Mouse (Mus musculus) heart, embryonic 12.5 days (tissue): Measurements from ENCODE around the gene Nfu1. TPM values are rescaled to one million over a fixed set of nuclear protein-coding genes. Genes with fewer than 3 reads are reported as not detected.
"Not testable (repeated sequence)": the region's sequence is repeated elsewhere in the genome, so short reads cannot be mapped to it uniquely, and the experiment has no call there.

Source experiments
- ATAC-seq: fragments of 200-750 bp; cut with Nextera tagmentation; 2 replicates; pipeline ENCODE4 v1.8.0; 2017; ENCODE audit warnings: moderate TSS enrichment, moderate library complexity; ENCODE audit not compliant: insufficient number of reproducible peaks, low FRiP score
- H3K27ac ChIP-seq: fragments of 300-500 bp; sonication (generic); 2 replicates; pipeline ENCODE4 v1.5.1; 2016; ENCODE audit warnings: mild to moderate bottlenecking, moderate library complexity; ENCODE audit not compliant: poor library complexity, severe bottlenecking
- H3K27me3 ChIP-seq: fragments of 300-500 bp; sonication (generic); replicated peaks from 2 replicates; pipeline ENCODE4 v1.6.1; 2016; ENCODE audit warnings: mild to moderate bottlenecking, moderate library complexity
- H3K36me3 ChIP-seq: fragments of 300-500 bp; sonication (generic); 2 replicates; pipeline ENCODE4 v1.6.1; 2016; ENCODE audit warnings: mild to moderate bottlenecking, moderate library complexity
- H3K4me1 ChIP-seq: fragments of 300-500 bp; sonication (generic); replicated peaks from 2 replicates; pipeline ENCODE4 v1.6.1; 2016; ENCODE audit warnings: mild to moderate bottlenecking
- H3K4me2 ChIP-seq: fragments of 300-500 bp; sonication (generic); 2 replicates; pipeline ENCODE4 v1.6.1; 2016; ENCODE audit warnings: mild to moderate bottlenecking, moderate library complexity
- H3K4me3 ChIP-seq: fragments of 300-500 bp; sonication (generic); 2 replicates; pipeline ENCODE4 v1.5.1; 2016; ENCODE audit warnings: mild to moderate bottlenecking
- H3K9ac ChIP-seq: fragments of 300-500 bp; sonication (generic); 2 replicates; pipeline ENCODE4 v1.6.1; 2016; ENCODE audit warnings: mild to moderate bottlenecking, moderate library complexity
- H3K9me3 ChIP-seq: fragments of 300-500 bp; sonication (generic); replicated peaks from 2 replicates; pipeline ENCODE4 v1.6.1; 2016; ENCODE audit warnings: mild to moderate bottlenecking, moderate library complexity
- WGBS: fragments of 180-500 bp; shearing (Covaris S2); methylation state at CpG from one replicate; pipeline ENCODE4 v1.1.7; 2016; 5-methylcytosine and 5-hydroxymethylcytosine counted together
- polyA plus RNA-seq: library from polyadenylated mRNA; unstranded; fragments of >200 nt; fragmentation: Nextera tagmentation; extraction: Ambion mirVana; gene quantifications from 2 replicates; pipeline ENCODE4 v1.2.1, GENCODE M21; 2016

The Nfu1 gene
- polyA plus RNA-seq, 1 experiment from 2014 or later, result 97.7 TPM

DNA sequence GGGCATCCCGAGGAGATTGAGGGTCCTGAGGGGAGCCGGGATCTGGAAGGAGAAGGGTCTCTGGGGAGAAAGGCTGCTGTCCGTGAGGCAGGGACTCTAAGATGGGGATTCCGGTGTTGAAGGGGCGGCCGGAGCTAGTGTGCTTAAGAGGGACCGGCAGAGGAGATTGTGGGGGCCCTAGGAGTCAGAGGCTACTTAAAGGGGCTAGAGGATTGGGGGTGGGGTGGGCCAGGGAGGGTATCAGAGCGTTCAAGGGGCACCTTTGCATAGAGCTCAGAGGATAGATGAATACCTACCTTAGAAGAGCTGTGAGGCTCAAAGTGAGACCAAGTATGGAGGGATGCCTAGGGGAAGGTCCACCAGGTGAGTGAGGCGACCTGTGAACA lies 34.1 kb downstream of the Nfu1 start:
- peak overlapping the region; percentile 79 for H3K4me2 ChIP-seq
- H3K4me3 ChIP-seq, result peak overlapping the region; percentile 76
- H3K9ac ChIP-seq, result peak overlapping the region; percentile 86
- H3K9me3 ChIP-seq, result no peaks in the 10 kb centered on the region
- peaks cover 3% of the 10 kb centered on the region for H3K36me3 ChIP-seq
- H3K27me3 ChIP-seq, result no peaks in the 10 kb centered on the region
- H3K27ac ChIP-seq, result peak overlapping the region; percentile 100
- 1% methylated on average over 9 of the region's 9 CpGs for WGBS
- ATAC-seq, result peak; percentile 22; the same call in 1 of the 2 replicates
- H3K4me1 ChIP-seq, result peaks cover 18% of the 10 kb centered on the region

DNA sequence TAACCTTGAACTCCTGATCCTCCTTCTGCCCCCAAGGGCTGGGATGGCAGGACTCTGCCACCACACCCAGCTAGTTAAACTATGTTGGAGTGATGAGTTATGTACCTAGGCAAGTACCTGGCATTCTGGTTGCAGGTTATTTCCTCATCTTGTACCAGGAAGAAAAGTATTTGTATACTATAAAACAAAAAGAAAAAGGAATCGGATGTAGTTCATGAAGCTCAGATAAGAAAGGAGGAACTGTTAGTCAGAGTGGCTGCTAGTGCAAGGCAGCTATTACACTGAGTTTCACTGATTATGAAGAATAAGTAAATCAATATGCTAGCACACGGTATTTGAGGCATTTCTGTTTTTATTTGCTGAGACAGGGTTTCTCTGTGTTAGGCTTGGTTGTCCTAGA lies 35.9 kb downstream of the Nfu1 start:
- Histone ChIP-seq H3K4me2 (no peak overlapping the region), H3K9ac (no peak overlapping the region), H3K4me1 (peaks cover 18% of the 10 kb centered on the region), H3K36me3 (peaks cover 16% of the 10 kb centered on the region), H3K4me3 (no peak overlapping the region), H3K27me3 (no peaks in the 10 kb centered on the region), H3K9me3 (no peaks in the 10 kb centered on the region), H3K27ac (no peak overlapping the region)
- 75% methylated on average over 2 of the region's 2 CpGs for WGBS
- no peak for ATAC-seq

DNA sequence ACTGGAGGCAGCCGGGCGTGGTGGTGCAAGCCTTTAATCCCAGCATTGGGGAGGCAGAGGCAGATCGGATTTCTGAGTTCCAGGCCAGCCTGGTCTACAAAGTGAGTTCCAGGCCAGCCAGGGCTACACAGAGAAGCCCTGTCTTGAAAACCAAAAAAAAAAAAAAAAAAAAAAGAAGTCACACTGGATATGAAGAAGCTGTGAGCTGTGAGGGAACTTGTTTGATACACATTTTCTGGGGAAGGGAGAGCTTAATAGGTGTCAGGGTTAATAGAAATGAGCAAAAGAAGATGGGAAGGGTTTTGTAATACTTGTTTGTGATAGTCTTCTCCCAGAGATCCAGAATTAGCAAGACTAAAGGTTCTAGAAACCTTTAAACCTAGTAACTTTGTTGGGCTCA lies 36.5 kb downstream of the Nfu1 start:
- 78% methylated on average over 3 of the region's 3 CpGs for WGBS

DNA sequence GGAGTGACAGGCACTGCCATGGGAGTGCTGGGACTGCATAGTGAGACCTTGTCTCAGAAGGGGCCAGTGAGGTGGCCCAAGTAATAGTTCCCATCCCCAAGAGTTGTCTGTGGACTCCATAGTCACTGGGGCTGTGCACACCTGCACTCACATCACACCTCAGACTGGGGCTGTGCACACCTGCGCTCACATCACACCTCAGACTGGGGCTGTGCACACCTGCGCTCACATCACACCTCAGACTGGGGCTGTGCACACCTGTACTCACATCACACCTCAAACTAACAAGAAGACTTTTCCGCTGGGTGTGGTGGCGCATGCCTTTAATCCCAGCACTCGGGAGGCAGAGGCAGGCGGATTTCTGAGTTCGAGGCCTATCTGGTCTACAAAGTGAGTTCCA lies 39.7 kb downstream of the Nfu1 start:
- H3K4me2 ChIP-seq, H3K27me3 ChIP-seq, H3K4me1 ChIP-seq, H3K9me3 ChIP-seq, H3K27ac ChIP-seq, H3K4me3 ChIP-seq, ATAC-seq, H3K9ac ChIP-seq: not testable (repeated sequence)
- H3K36me3 ChIP-seq, result peaks cover 42% of the 10 kb centered on the region
- WGBS, result 92% methylated on average over 7 of the region's 7 CpGs

More for the DNA sequence above, 36.5 kb downstream of the Nfu1 start:
- Histone ChIP-seq H3K9me3 (no peaks in the 10 kb centered on the region), H3K36me3 (peaks cover 16% of the 10 kb centered on the region), H3K4me2 (no peak overlapping the region), H3K4me3 (no peak overlapping the region), H3K9ac (no peak overlapping the region), H3K27ac (no peak overlapping the region), H3K27me3 (no peaks in the 10 kb centered on the region), H3K4me1 (peaks cover 18% of the 10 kb centered on the region)
- no peak for ATAC-seq

DNA sequence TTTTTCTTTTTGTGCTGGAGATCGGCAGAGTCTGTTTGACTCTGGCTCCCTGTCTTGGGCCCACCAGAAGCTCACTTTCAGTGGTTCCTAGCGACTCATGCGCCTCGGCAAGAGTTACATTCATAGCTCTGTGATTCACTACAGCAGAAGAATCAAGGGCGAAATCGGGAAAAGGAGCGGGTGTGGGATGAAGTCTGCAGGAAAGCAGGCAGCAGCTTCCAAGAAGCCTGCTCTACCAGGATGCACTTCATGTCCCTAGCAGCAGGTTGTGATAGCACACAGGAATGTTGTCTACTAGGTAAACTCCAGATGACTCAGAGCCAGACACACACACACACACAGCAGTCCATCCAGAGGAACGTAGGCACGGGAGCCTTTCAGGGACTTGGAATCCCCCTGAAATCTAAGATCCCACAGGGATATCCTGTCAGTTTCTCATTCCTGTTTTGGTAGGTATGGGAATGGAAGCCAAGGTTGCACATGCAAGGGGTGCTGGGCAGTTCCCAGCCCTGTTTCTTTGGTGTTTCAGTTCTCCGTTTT lies 42.9 kb downstream of the Nfu1 start:
- H3K36me3 ChIP-seq, result peaks cover 69% of the 10 kb centered on the region

DNA sequence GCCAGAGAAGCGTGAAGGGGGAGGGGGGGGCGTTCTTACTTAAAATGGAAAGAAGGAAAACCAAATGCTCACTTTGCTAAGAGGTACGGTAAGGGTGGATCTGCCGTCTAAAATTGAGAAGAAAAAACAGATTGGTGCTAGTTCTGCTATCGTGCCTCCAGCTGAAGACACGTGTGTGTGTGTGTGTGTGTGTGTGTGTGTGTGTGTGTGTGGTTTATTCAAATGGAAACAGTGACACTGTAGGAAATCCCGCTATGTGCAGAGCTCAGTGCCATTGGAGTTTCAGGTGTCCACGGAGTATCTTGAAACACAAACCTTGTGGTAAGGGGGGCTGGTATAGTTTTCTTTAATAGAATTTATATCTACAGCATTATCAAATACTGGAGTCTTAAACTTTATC lies 45.2 kb downstream of the Nfu1 start:
- Histone ChIP-seq H3K36me3 (peaks cover 78% of the 10 kb centered on the region), H3K4me3 (no peak overlapping the region), H3K4me2 (no peak overlapping the region), H3K27ac (no peak overlapping the region), H3K27me3 (no peaks in the 10 kb centered on the region), H3K4me1 (no peaks in the 10 kb centered on the region), H3K9me3 (no peaks in the 10 kb centered on the region), H3K9ac (no peak overlapping the region)
- 92% methylated on average over 8 of the region's 8 CpGs for WGBS
- no peak for ATAC-seq

More for the DNA sequence above, 42.9 kb downstream of the Nfu1 start:
- no peaks in the 10 kb centered on the region for H3K9me3 ChIP-seq
- no peak for ATAC-seq
- no peak overlapping the region for H3K4me3 ChIP-seq
- H3K4me2 ChIP-seq, result no peak overlapping the region
- no peak overlapping the region for H3K27ac ChIP-seq
- H3K4me1 ChIP-seq, result no peaks in the 10 kb centered on the region
- no peak overlapping the region for H3K9ac ChIP-seq
- 89% methylated on average over 10 of the region's 10 CpGs for WGBS
- H3K27me3 ChIP-seq, result no peaks in the 10 kb centered on the region

DNA sequence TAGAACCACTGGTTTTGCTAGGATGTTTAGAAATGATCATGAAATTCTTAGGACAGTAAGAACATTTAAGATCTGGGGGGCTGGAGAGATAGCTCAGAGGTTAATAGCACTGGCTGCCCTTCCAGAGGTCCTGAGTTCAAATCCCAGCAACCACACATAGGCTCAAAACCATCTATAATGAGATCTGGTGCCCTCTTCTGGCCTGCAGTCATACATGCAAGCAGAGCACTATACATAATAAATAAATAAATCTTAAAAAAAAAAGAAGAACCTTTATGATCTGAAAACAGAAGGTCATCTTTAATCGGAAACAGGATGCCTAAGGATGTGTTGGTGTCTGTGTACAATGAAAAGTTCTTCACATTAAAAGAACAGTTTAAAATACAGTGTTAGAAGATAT lies 50.7 kb downstream of the Nfu1 start:
- 82% methylated on average over 1 of the region's 1 CpGs for WGBS

DNA sequence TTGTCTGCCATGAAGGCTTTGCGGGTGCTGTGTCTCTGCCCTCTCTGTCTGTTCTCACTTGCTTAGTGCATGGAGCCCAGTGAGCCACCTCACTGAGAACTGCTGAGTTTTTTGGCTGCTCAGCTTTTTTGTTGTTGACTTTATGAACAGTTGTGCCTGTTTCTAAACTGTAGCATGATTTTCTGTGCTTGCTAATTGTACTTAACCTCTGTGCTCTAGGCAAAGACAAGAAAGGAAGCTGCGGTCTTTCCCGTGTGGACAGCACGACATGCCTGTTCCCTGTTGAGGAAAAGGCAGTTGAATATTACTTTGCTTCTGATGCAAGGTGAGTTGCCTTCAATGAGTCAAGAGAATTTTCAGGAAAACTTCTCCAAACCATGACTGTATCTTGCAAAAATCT lies 54.5 kb downstream of the Nfu1 start:
- Histone ChIP-seq H3K9ac (no peak overlapping the region), H3K36me3 (peaks cover 78% of the 10 kb centered on the region)
- no peak for ATAC-seq

More for the DNA sequence above, 50.7 kb downstream of the Nfu1 start:
- H3K4me2 ChIP-seq, result no peak overlapping the region
- no peak for ATAC-seq
- no peak overlapping the region for H3K9ac ChIP-seq
- no peaks in the 10 kb centered on the region for H3K27me3 ChIP-seq
- no peaks in the 10 kb centered on the region for H3K9me3 ChIP-seq
- peaks cover 81% of the 10 kb centered on the region for H3K36me3 ChIP-seq
- no peak overlapping the region for H3K27ac ChIP-seq
- H3K4me1 ChIP-seq, result no peaks in the 10 kb centered on the region
- H3K4me3 ChIP-seq, result no peak overlapping the region

DNA sequence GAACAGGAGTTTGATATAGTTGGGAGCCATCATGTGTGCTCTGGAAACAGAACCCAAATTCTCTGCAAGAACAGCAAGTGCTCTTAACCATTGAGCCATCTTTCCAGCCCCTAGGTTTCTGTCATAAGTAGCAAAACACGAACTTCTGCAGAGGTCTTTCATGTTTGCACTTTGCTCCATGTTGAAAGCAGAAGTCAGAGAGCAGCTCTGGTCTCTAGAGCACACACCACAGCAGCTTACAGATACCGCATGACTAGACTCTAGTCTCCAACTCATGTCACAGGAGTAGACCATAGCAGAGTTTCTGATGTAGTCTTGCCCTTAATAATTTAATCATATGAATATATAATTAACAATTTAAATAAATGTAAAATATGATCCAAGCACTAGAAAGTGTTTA lies 59.2 kb downstream of the Nfu1 start:
- WGBS, result 82% methylated on average over 2 of the region's 2 CpGs
- Histone ChIP-seq H3K9me3 (no peaks in the 10 kb centered on the region), H3K36me3 (peaks cover 85% of the 10 kb centered on the region), H3K4me3 (no peak overlapping the region), H3K4me2 (no peak overlapping the region), H3K27ac (no peak overlapping the region), H3K9ac (no peak overlapping the region), H3K27me3 (no peaks in the 10 kb centered on the region), H3K4me1 (peaks cover 20% of the 10 kb centered on the region)
- no peak for ATAC-seq

More for the DNA sequence above, 54.5 kb downstream of the Nfu1 start:
- Histone ChIP-seq H3K27ac (no peak overlapping the region), H3K27me3 (no peaks in the 10 kb centered on the region), H3K9me3 (no peaks in the 10 kb centered on the region), H3K4me2 (no peak overlapping the region), H3K4me1 (peaks cover 1% of the 10 kb centered on the region), H3K4me3 (no peak overlapping the region)
- WGBS, result 91% methylated on average over 4 of the region's 4 CpGs

DNA sequence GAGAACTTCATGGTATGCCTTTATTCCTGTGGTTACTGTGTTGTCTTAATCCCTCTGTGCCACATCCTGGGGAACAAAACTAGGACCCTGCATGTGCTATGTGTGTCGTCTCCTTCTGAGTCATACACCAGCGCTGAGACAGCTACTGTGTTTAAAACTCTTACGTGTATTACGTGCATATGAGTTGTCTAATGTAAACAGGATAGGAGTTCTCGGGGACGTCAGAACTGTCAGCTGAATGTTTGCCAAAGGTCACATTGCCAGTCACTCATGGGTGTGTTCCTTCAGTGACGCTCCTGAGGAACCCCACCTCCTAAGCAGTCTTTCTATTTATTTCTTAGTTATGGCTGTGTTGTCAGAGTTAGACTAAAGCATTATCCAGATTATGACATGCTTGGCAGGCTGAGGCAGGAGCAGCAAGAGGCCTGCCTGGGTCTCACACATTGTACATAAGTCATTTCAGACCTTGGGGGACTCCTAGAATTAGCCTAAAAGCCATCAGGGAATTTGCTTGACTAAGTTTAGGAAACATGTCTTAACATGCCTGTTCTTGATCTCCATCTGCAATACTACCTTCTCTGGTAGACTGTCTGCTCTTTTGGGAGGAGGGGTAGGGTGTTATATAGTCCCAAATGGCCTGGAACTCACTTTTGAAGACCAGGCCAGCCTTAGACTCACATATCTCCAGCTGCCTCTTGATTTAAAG lies 60.3 kb downstream of the Nfu1 start:
- no peak for ATAC-seq
- Histone ChIP-seq H3K9ac (no peak overlapping the region), H3K27me3 (no peaks in the 10 kb centered on the region), H3K9me3 (no peaks in the 10 kb centered on the region), H3K4me2 (no peak overlapping the region), H3K36me3 (peaks cover 82% of the 10 kb centered on the region), H3K27ac (no peak overlapping the region), H3K4me3 (no peak overlapping the region), H3K4me1 (peaks cover 24% of the 10 kb centered on the region)
- 64% methylated on average over 7 of the region's 7 CpGs for WGBS

DNA sequence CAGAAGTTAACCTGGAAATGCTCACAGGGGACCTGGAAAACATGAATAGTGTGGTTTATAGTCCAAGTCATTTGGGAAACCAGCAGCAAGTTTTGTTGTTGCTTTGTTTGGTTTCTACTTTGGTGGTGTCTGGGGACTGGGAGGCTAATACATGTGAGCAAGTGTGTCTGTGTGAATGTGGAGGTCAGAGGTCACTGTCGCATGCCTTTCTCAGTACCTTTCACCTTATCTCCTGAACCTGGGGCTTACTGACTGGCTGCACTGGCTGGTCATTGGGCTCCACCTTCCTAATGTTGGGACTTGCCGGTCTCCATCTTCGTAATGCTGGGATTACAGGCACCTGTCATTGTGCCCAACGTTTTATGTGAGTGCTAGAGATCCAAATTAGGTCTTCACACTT lies 61.6 kb downstream of the Nfu1 start:
- Histone ChIP-seq H3K27me3 (no peaks in the 10 kb centered on the region), H3K4me2 (no peak overlapping the region), H3K9ac (no peak overlapping the region), H3K4me1 (peaks cover 32% of the 10 kb centered on the region), H3K9me3 (no peaks in the 10 kb centered on the region), H3K4me3 (no peak overlapping the region), H3K27ac (no peak overlapping the region), H3K36me3 (peaks cover 73% of the 10 kb centered on the region)
- 85% methylated on average over 4 of the region's 4 CpGs for WGBS
- ATAC-seq, result no peak

DNA sequence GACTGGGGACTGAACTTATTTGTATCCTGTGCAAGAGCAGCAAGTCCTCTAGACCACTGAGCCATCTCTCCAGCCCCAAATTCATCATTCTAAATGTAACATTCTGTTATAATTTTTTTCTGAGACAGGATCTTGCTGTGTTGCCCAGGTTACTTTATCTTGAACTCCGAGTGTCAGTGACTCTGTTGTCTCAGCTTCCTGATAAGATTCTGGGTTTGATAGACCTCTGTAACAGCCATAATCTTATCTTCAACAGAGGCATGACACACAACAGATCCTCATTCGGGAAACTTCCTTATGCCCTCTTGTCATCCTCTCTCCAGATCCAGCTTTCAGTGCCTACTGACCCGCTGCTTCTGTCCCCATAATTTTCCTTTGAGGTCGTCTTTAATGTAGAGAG lies 63.7 kb downstream of the Nfu1 start:
- Histone ChIP-seq H3K4me3 (no peak overlapping the region), H3K4me1 (peaks cover 32% of the 10 kb centered on the region), H3K4me2 (no peak overlapping the region), H3K27me3 (no peaks in the 10 kb centered on the region), H3K9ac (no peak overlapping the region), H3K27ac (no peak overlapping the region), H3K9me3 (no peaks in the 10 kb centered on the region), H3K36me3 (peaks cover 76% of the 10 kb centered on the region)
- 14% methylated on average over 4 of the region's 4 CpGs for WGBS
- ATAC-seq, result no peak
